Mouse (Mus musculus): Measurements from ENCODE around the gene Adam23.

- TF ChIP-seq CTCF (IDR thresholded peaks at IDR 0.05) (no peak), EP300 (IDR thresholded peaks at IDR 0.05) (no peak)
Observed at GRCm38 (mm10) chr1:63507386-63507785, 61.7 kb downstream of the Adam23 start.

Data from lung, postnatal 0 days (tissue).